Mouse (Mus musculus): ENCODE data around the gene Cenpp.
"Not testable (repeated sequence)": the region's sequence is repeated elsewhere in the genome, so short reads cannot be mapped to it uniquely, and the experiment has no call there.

Cenpp gene

GRCm38 (mm10) chr13:49603603-49604002 is 49.0 kb downstream of the Cenpp start:
- DNase-seq: no peak

GRCm38 (mm10) chr13:49602541-49602940 is 50.0 kb downstream of the Cenpp start:
- not testable (repeated sequence) for DNase-seq

- DNase-seq: no peak
Measured at GRCm38 (mm10) chr13:49586062-49586461, 66.5 kb downstream of the Cenpp start.

- no peak for DNase-seq
Measured at GRCm38 (mm10) chr13:49584307-49585005, 68.1 kb downstream of the Cenpp start.

GRCm38 (mm10) chr13:49583859-49584258 is 68.7 kb downstream of the Cenpp start:
- DNase-seq: no peak

GRCm38 (mm10) chr13:49581541-49582530 is 70.7 kb downstream of the Cenpp start, which contains the start of gene Omd:
Gene Omd, plus strand, starts transcription at chr13:49582462.
- DNase-seq: no peak

GRCm38 (mm10) chr13:49571418-49571817 is 81.2 kb downstream of the Cenpp start:
- no peak for DNase-seq

GRCm38 (mm10) chr13:49570371-49570770 is 82.2 kb downstream of the Cenpp start:
- no peak for DNase-seq

GRCm38 (mm10) chr13:49564347-49564746 is 88.2 kb downstream of the Cenpp start:
- DNase-seq: no peak

- no peak for DNase-seq
Measured at GRCm38 (mm10) chr13:49560886-49561285, 91.7 kb downstream of the Cenpp start.

GRCm38 (mm10) chr13:49559185-49559584 is 93.4 kb downstream of the Cenpp start:
- peak in 1 of 2 experiments; percentile 3 for DNase-seq

- no peak for DNase-seq
Measured at GRCm38 (mm10) chr13:49556924-49557323, 95.7 kb downstream of the Cenpp start.

- peak; percentile 4 to 7 for DNase-seq
Measured at GRCm38 (mm10) chr13:49556203-49556602, 96.4 kb downstream of the Cenpp start.

GRCm38 (mm10) chr13:49554519-49554918 is 98.1 kb downstream of the Cenpp start:
- no peak for DNase-seq

GRCm38 (mm10) chr13:49549616-49550015 is 103.0 kb downstream of the Cenpp start:
- DNase-seq: no peak

- no peak for DNase-seq
Measured at GRCm38 (mm10) chr13:49547563-49548150, 104.9 kb downstream of the Cenpp start.

GRCm38 (mm10) chr13:49546517-49546916 is 106.1 kb downstream of the Cenpp start:
- DNase-seq: no peak

GRCm38 (mm10) chr13:49545646-49546045 is 106.9 kb downstream of the Cenpp start:
- no peak for DNase-seq

GRCm38 (mm10) chr13:49544279-49544678 is 108.3 kb downstream of the Cenpp start, which contains the start of gene Aspn:
Gene Aspn, plus strand, starts transcription at chr13:49544443.
- no peak for DNase-seq

GRCm38 (mm10) chr13:49538693-49539092 is 113.9 kb downstream of the Cenpp start:
- DNase-seq: no peak

GRCm38 (mm10) chr13:49536946-49537345 is 115.6 kb downstream of the Cenpp start:
- no peak for DNase-seq

GRCm38 (mm10) chr13:49530636-49531035 is 121.9 kb downstream of the Cenpp start:
- no peak for DNase-seq

- DNase-seq: no peak
Measured at GRCm38 (mm10) chr13:49526235-49526634, 126.3 kb downstream of the Cenpp start.
